Mouse (Mus musculus): ENCODE measurements around the gene Tmigd1. TPM values are rescaled to one million over a fixed set of nuclear protein-coding genes. Genes with fewer than 3 reads are reported as not detected.

The Tmigd1 gene
- 0.74 and 0.93 TPM in 2 replicates for polyA plus RNA-seq (2012; rRNA removed)

- no peak for DNase-seq (ENCODE audit: low spot score)
These were observed at the start of gene Tmigd1 for GRCm38 (mm10) chr11:76901579-76902361. Gene Tmigd1 (plus strand): TSS chr11:76902159.

GRCm38 (mm10) chr11:76854475-76855341, 47.3 kb upstream of the Tmigd1 start:
- no peak for DNase-seq (ENCODE audit: low spot score)

GRCm38 (mm10) chr11:76856601-76857000, 45.4 kb upstream of the Tmigd1 start:
- DNase-seq (ENCODE audit: low spot score), result no peak

- no peak for DNase-seq (ENCODE audit: low spot score)
These were observed 44.8 kb upstream of the Tmigd1 start for GRCm38 (mm10) chr11:76857111-76857510.

GRCm38 (mm10) chr11:76858781-76859180, 43.2 kb upstream of the Tmigd1 start:
- no peak for DNase-seq (ENCODE audit: low spot score)

GRCm38 (mm10) chr11:76859261-76859660, 42.7 kb upstream of the Tmigd1 start:
- no peak for DNase-seq (ENCODE audit: low spot score)

GRCm38 (mm10) chr11:76861185-76861584, 40.8 kb upstream of the Tmigd1 start:
- DNase-seq (ENCODE audit: low spot score), result no peak

- DNase-seq (ENCODE audit: low spot score), result no peak
These were observed 29.3 kb upstream of the Tmigd1 start for GRCm38 (mm10) chr11:76872556-76873234.

- no peak for DNase-seq (ENCODE audit: low spot score)
These were observed 28.1 kb upstream of the Tmigd1 start for GRCm38 (mm10) chr11:76873865-76874264.

- no peak for DNase-seq (ENCODE audit: low spot score)
These were observed 27.2 kb upstream of the Tmigd1 start for GRCm38 (mm10) chr11:76874766-76875165.

GRCm38 (mm10) chr11:76879816-76880215, 22.1 kb upstream of the Tmigd1 start:
- DNase-seq (ENCODE audit: low spot score), result no peak

GRCm38 (mm10) chr11:76884451-76884850, 17.5 kb upstream of the Tmigd1 start:
- no peak for DNase-seq (ENCODE audit: low spot score)

- no peak for DNase-seq (ENCODE audit: low spot score)
These were observed 12.4 kb upstream of the Tmigd1 start for GRCm38 (mm10) chr11:76889339-76890164.

- DNase-seq (ENCODE audit: low spot score), result no peak
These were observed 10.8 kb upstream of the Tmigd1 start for GRCm38 (mm10) chr11:76891171-76891570.

GRCm38 (mm10) chr11:76891738-76892349, 10.1 kb upstream of the Tmigd1 start:
- no peak for DNase-seq (ENCODE audit: low spot score)

- no peak for DNase-seq (ENCODE audit: low spot score)
These were observed 9.0 kb upstream of the Tmigd1 start for GRCm38 (mm10) chr11:76892972-76893371.

- no peak for DNase-seq (ENCODE audit: low spot score)
These were observed 8.4 kb upstream of the Tmigd1 start for GRCm38 (mm10) chr11:76893570-76893969.

- DNase-seq (ENCODE audit: low spot score), result no peak
These were observed 7.7 kb upstream of the Tmigd1 start for GRCm38 (mm10) chr11:76894240-76894639.

GRCm38 (mm10) chr11:76896360-76896759, 5.6 kb upstream of the Tmigd1 start:
- DNase-seq (ENCODE audit: low spot score), result no peak

GRCm38 (mm10) chr11:76897126-76897525, 4.8 kb upstream of the Tmigd1 start:
- DNase-seq (ENCODE audit: low spot score), result no peak

- no peak for DNase-seq (ENCODE audit: low spot score)
These were observed 4.1 kb upstream of the Tmigd1 start for GRCm38 (mm10) chr11:76897871-76898270.

All from urinary bladder, adult 2 months (tissue).